Mouse (Mus musculus) heart, embryonic 10.5 days (tissue): ENCODE results near the gene Gpsm2. TPM values are rescaled to one million over a fixed set of nuclear protein-coding genes. Genes with fewer than 3 reads are reported as not detected.

Source experiments
- DNase-seq: peaks from one replicate; pipeline ENCODE4 v3.0.0-alpha.2; 2017; ENCODE audit warnings: low spot score
- H3K27ac ChIP-seq: fragments of 300-500 bp; sonication (generic); 2 replicates; pipeline ENCODE4 v1.5.1; 2016; ENCODE audit warnings: mild to moderate bottlenecking
- H3K27me3 ChIP-seq: fragments of 300-500 bp; sonication (generic); 2 replicates; pipeline ENCODE4 v1.6.1; 2016; ENCODE audit warnings: mild to moderate bottlenecking; ENCODE audit not compliant: poor library complexity, insufficient read depth, severe bottlenecking
- H3K36me3 ChIP-seq: fragments of 300-500 bp; sonication (generic); 2 replicates; pipeline ENCODE4 v1.6.1; 2016; ENCODE audit warnings: mild to moderate bottlenecking, moderate library complexity
- H3K4me1 ChIP-seq: fragments of 300-500 bp; sonication (generic); 2 replicates; pipeline ENCODE4 v1.6.1; 2016; ENCODE audit warnings: mild to moderate bottlenecking
- H3K4me3 ChIP-seq: fragments of 300-500 bp; sonication (generic); 2 replicates; pipeline ENCODE4 v1.5.1; 2016; ENCODE audit warnings: mild to moderate bottlenecking, moderate library complexity
- H3K9me3 ChIP-seq: fragments of 300-500 bp; sonication (generic); 2 replicates; pipeline ENCODE4 v1.6.1; 2016; ENCODE audit warnings: mild to moderate bottlenecking, moderate library complexity
- WGBS: fragments of 180-500 bp; shearing (Covaris S2); methylation state at CpG from one replicate; pipeline ENCODE4 v1.1.7; 2016; 5-methylcytosine and 5-hydroxymethylcytosine counted together
- polyA plus RNA-seq: library from polyadenylated mRNA; unstranded; fragments of >200 nt; fragmentation: Nextera tagmentation; extraction: Ambion mirVana; gene quantifications from 2 replicates; pipeline ENCODE4 v1.2.1, GENCODE M21; 2016

Gpsm2 gene
- polyA plus RNA-seq, result 35.6 and 38.7 TPM in 2 replicates

- no peaks in the 10 kb centered on the region for H3K27me3 ChIP-seq
- no peaks in the 10 kb centered on the region for H3K36me3 ChIP-seq
- DNase-seq, result peak; percentile 99
- 4% methylated on average over 53 of the region's 53 CpGs for WGBS
- peak within 1 kb of the TSS; percentile 93 for H3K27ac ChIP-seq
- H3K9me3 ChIP-seq, result no peaks in the 10 kb centered on the region
- peaks cover 14% of the 10 kb centered on the region for H3K4me1 ChIP-seq
- peak within 1 kb of the TSS; percentile 82 for H3K4me3 ChIP-seq
Observed at GRCm38 (mm10) chr3:108722036-108722872, at the start of gene Gpsm2. Gene Gpsm2, minus strand, starts transcription at chr3:108722309.

DNA sequence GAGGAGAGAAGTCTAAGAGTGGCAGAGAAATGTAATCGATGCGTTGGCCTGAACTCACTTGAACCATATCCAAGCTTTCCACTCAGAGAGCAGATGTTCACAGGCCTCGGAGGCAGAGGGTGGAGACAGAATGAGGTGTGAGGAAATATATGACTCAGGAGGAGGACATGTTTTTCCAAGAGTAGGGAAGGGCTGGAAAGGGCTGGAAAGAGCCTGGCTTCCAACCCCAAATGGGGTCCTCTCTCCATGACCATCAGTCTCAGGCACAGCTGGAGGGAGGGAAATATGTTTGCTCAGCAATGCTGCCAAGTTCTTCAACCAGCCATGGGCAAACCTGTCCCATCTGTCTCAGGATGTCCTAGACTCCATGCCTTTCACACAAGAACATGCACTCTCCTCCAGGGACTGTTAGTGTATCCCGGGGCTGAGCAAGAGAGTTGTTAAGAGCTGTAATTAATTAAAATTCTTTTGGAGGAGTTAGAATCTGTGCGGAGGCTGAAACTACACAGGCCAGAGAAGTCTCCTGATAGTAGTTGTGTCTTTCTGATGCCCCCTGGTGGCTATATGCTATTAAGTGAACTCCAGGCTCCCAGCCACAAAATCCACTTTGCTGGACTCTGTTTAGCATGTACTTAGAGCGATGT lies 48.7 kb upstream of the Gpsm2 start:
- H3K27me3 ChIP-seq, result no peaks in the 10 kb centered on the region
- H3K4me1 ChIP-seq, result peaks cover 7% of the 10 kb centered on the region
- 36% methylated on average over 6 of the region's 6 CpGs for WGBS
- H3K4me3 ChIP-seq, result no peak overlapping the region
- no peaks in the 10 kb centered on the region for H3K36me3 ChIP-seq
- no peak overlapping the region for H3K27ac ChIP-seq
- H3K9me3 ChIP-seq, result no peaks in the 10 kb centered on the region
- DNase-seq, result peak; percentile 75

DNA sequence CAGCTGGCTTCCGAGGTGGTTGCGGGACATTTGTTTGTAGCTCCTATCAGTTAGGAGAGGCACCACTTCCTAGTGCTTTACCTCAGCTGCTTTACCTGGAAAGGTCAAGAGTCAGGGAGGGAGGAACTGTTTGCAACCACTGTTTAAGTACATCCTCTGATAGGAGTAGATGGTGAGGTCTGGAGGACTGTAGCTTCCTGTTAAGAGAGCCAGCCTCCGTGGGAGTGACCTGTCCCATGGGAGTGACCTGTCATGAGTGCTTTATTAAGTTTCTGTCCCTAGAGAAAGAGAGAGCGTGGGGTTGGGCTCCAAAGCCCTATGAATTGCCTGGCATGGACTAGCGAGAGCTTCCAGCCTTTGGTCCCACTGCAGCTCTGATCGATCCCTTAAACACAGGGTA lies 47.4 kb upstream of the Gpsm2 start:
- no peaks in the 10 kb centered on the region for H3K27me3 ChIP-seq
- H3K27ac ChIP-seq, result no peak overlapping the region
- no peaks in the 10 kb centered on the region for H3K9me3 ChIP-seq
- peak; percentile 45 for DNase-seq
- no peak overlapping the region for H3K4me3 ChIP-seq
- H3K36me3 ChIP-seq, result no peaks in the 10 kb centered on the region
- 71% methylated on average over 6 of the region's 6 CpGs for WGBS
- peaks cover 11% of the 10 kb centered on the region for H3K4me1 ChIP-seq

GRCm38 (mm10) chr3:108767416-108767815 lies 45.3 kb upstream of the Gpsm2 start:
- 64% methylated on average over 10 of the region's 10 CpGs for WGBS
- 0 out of 2 replicates have a peak, but pooled peaks cover 4% of the 10 kb centered on the region for H3K27me3 ChIP-seq
- H3K36me3 ChIP-seq, result no peaks in the 10 kb centered on the region
- no peaks in the 10 kb centered on the region for H3K9me3 ChIP-seq
- H3K4me3 ChIP-seq, result no peak overlapping the region
- H3K27ac ChIP-seq, result no peak overlapping the region
- H3K4me1 ChIP-seq, result peaks cover 11% of the 10 kb centered on the region
- no peak for DNase-seq

DNA sequence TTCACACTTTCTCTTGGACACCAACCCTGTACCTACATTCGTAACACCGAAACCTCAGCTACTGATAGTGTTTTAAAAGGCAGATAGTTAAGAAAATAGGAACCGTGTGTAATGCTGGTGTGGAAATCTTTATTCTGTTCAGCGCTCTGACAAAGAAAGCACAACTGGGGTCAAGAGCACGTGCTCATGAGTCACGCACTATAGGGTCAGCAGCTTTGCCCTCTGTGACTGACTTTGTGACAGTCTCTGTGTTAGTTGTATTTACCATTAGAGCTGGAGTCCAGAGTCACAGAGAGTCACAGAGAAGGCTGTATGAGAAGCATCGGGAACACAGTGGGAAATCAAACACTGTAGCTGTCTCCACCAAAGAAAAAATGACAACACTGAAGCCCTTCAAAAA lies 44.8 kb upstream of the Gpsm2 start:
- H3K4me1 ChIP-seq, result peaks cover 11% of the 10 kb centered on the region
- 0 out of 2 replicates have a peak, but pooled peaks cover 4% of the 10 kb centered on the region for H3K27me3 ChIP-seq
- DNase-seq, result no peak
- WGBS, result 77% methylated on average over 7 of the region's 7 CpGs
- no peak overlapping the region for H3K4me3 ChIP-seq
- H3K27ac ChIP-seq, result no peak overlapping the region
- no peaks in the 10 kb centered on the region for H3K9me3 ChIP-seq
- H3K36me3 ChIP-seq, result no peaks in the 10 kb centered on the region

GRCm38 (mm10) chr3:108765476-108765875 lies 43.4 kb upstream of the Gpsm2 start:
- Histone ChIP-seq H3K36me3 (no peaks in the 10 kb centered on the region), H3K4me1 (0 out of 2 replicates have a peak, but pooled peaks cover 5% of the 10 kb centered on the region), H3K27ac (no peak overlapping the region), H3K4me3 (no peak overlapping the region), H3K9me3 (no peaks in the 10 kb centered on the region), H3K27me3 (0 out of 2 replicates have a peak, but pooled peaks cover 4% of the 10 kb centered on the region)
- DNase-seq, result no peak
- WGBS, result 80% methylated on average over 7 of the region's 7 CpGs

- WGBS, result 56% methylated on average over 7 of the region's 7 CpGs
- H3K27me3 ChIP-seq, result 0 out of 2 replicates have a peak, but pooled peaks cover 4% of the 10 kb centered on the region
- H3K27ac ChIP-seq, result no peak overlapping the region
- H3K4me3 ChIP-seq, result no peak overlapping the region
- H3K9me3 ChIP-seq, result no peaks in the 10 kb centered on the region
- DNase-seq, result no peak
- no peaks in the 10 kb centered on the region for H3K36me3 ChIP-seq
- 0 out of 2 replicates have a peak, but pooled peaks cover 4% of the 10 kb centered on the region for H3K4me1 ChIP-seq
Observed at GRCm38 (mm10) chr3:108764976-108765375, 42.9 kb upstream of the Gpsm2 start.

- WGBS, result 71% methylated on average over 2 of the region's 2 CpGs
- Histone ChIP-seq H3K9me3 (no peaks in the 10 kb centered on the region), H3K36me3 (no peaks in the 10 kb centered on the region), H3K4me1 (0 out of 2 replicates have a peak, but pooled peaks cover 4% of the 10 kb centered on the region), H3K27ac (no peak overlapping the region), H3K27me3 (0 out of 2 replicates have a peak, but pooled peaks cover 4% of the 10 kb centered on the region), H3K4me3 (no peak overlapping the region)
- no peak for DNase-seq
Observed at GRCm38 (mm10) chr3:108763691-108764090, 41.6 kb upstream of the Gpsm2 start.

GRCm38 (mm10) chr3:108762597-108763111 lies 40.5 kb upstream of the Gpsm2 start:
- Histone ChIP-seq H3K4me1 (0 out of 2 replicates have a peak, but pooled peaks cover 4% of the 10 kb centered on the region), H3K4me3 (no peak overlapping the region), H3K9me3 (no peaks in the 10 kb centered on the region), H3K36me3 (no peaks in the 10 kb centered on the region), H3K27me3 (0 out of 2 replicates have a peak, but pooled peaks cover 4% of the 10 kb centered on the region), H3K27ac (no peak overlapping the region)
- peak; percentile 22 for DNase-seq
- 81% methylated on average over 7 of the region's 7 CpGs for WGBS

DNA sequence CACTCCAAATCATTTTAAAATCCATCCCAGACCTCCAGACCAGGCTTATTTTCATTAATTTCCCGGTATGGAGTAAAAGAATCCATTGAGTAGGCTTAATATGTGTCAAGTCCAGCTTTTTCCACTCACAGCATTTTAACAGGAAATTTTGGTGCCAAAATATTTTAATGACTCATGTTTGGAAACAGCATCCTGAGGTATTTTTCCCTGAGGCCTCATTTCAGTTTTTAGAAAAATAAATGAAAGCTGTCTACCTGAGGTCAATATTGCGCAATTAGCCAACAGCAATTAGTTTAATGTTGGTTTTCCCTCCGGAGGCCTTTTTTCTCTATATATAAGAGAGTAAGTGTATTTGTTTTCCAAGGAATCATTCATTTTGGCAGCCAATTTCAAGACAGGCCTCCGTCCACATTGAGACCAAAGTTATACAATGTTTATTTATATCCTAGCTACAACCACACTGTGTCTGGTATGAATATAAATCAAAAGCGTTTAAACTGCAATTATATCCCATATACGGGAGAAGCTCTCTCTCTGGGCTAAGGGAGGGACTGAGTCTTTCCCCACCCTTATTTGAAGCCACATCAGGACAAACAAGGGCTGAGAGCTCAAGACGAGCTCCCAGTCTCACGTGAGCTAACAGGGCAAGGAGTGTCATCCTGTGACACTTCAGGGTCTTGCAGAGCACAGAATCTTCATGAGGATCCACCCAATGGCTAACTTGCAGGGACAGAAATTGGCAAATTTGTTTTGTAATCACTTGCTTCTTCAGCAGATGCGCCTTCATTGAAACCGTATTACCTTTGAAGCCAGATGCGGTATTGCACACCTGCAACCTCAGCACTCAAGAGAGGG lies 37.7 kb upstream of the Gpsm2 start:
- 0 out of 2 replicates have a peak, but pooled peaks cover under 1% of the 10 kb centered on the region for H3K4me1 ChIP-seq
- H3K9me3 ChIP-seq, result no peaks in the 10 kb centered on the region
- no peak overlapping the region for H3K27ac ChIP-seq
- H3K27me3 ChIP-seq, result 0 out of 2 replicates have a peak, but pooled peaks cover 4% of the 10 kb centered on the region
- H3K4me3 ChIP-seq, result no peak overlapping the region
- no peaks in the 10 kb centered on the region for H3K36me3 ChIP-seq
- 85% methylated on average over 11 of the region's 11 CpGs for WGBS
- no peak for DNase-seq

- 65% methylated on average over 9 of the region's 9 CpGs for WGBS
Observed at GRCm38 (mm10) chr3:108757570-108757969, 35.5 kb upstream of the Gpsm2 start.

GRCm38 (mm10) chr3:108756131-108756530 lies 34.0 kb upstream of the Gpsm2 start:
- 66% methylated on average over 1 of the region's 1 CpGs for WGBS
- H3K4me3 ChIP-seq, result no peak overlapping the region
- no peaks in the 10 kb centered on the region for H3K9me3 ChIP-seq

More at GRCm38 (mm10) chr3:108757570-108757969, 35.5 kb upstream of the Gpsm2 start:
- no peaks in the 10 kb centered on the region for H3K9me3 ChIP-seq
- no peaks in the 10 kb centered on the region for H3K36me3 ChIP-seq
- no peak for DNase-seq
- H3K4me3 ChIP-seq, result no peak overlapping the region
- 0 out of 2 replicates have a peak, but pooled peaks cover 5% of the 10 kb centered on the region for H3K27me3 ChIP-seq
- no peak overlapping the region for H3K27ac ChIP-seq
- no peaks in the 10 kb centered on the region for H3K4me1 ChIP-seq

More at GRCm38 (mm10) chr3:108756131-108756530, 34.0 kb upstream of the Gpsm2 start:
- no peaks in the 10 kb centered on the region for H3K4me1 ChIP-seq
- DNase-seq, result no peak
- H3K27me3 ChIP-seq, result 0 out of 2 replicates have a peak, but pooled peaks cover 5% of the 10 kb centered on the region
- H3K36me3 ChIP-seq, result no peaks in the 10 kb centered on the region
- no peak overlapping the region for H3K27ac ChIP-seq
